Mouse (Mus musculus) hindbrain, embryonic 16.5 days (tissue): ENCODE measurements around the gene Nckap5. TPM values are rescaled to one million over a fixed set of nuclear protein-coding genes. Genes with fewer than 3 reads are reported as not detected.

Source experiments
- ATAC-seq: fragments of 200-750 bp; cut with Nextera tagmentation; 2 replicates; pipeline ENCODE4 v1.8.0; 2017; ENCODE audit warnings: moderate TSS enrichment, moderate library complexity
- H3K27ac ChIP-seq: fragments of 300-500 bp; sonication (generic); 2 replicates; pipeline ENCODE4 v1.5.1; 2014; ENCODE audit warnings: low read depth, mild to moderate bottlenecking, control low read depth, low read length, moderate library complexity
- H3K27me3 ChIP-seq: fragments of 300-500 bp; sonication (generic); replicated peaks from 2 replicates; pipeline ENCODE4 v1.6.1; 2014; ENCODE audit warnings: low read length; ENCODE audit not compliant: control insufficient read depth, insufficient read depth
- H3K36me3 ChIP-seq: fragments of 300-500 bp; sonication (generic); 2 replicates; pipeline ENCODE4 v1.6.1; 2014; ENCODE audit warnings: mild to moderate bottlenecking, low read length, moderate library complexity, mixed read lengths; ENCODE audit not compliant: control insufficient read depth, insufficient read depth
- H3K4me1 ChIP-seq: fragments of 300-500 bp; sonication (generic); 2 replicates; pipeline ENCODE4 v1.6.1; 2014; ENCODE audit warnings: low read depth, low read length; ENCODE audit not compliant: control insufficient read depth, insufficient read depth
- H3K4me2 ChIP-seq: fragments of 300-500 bp; sonication (generic); 2 replicates; pipeline ENCODE4 v1.6.1; 2014; ENCODE audit warnings: mild to moderate bottlenecking, low read length, control low read depth, moderate library complexity
- H3K4me3 ChIP-seq: fragments of 300-500 bp; sonication (generic); 2 replicates; pipeline ENCODE4 v1.5.1; 2014; ENCODE audit warnings: mild to moderate bottlenecking, low read length, control low read depth, moderate library complexity
- H3K9ac ChIP-seq: fragments of 300-500 bp; sonication (generic); 2 replicates; pipeline ENCODE4 v1.6.1; 2014; ENCODE audit warnings: low read depth, mild to moderate bottlenecking, control low read depth, low read length, moderate library complexity
- H3K9me3 ChIP-seq: fragments of 300-500 bp; sonication (generic); 2 replicates; pipeline ENCODE4 v1.6.1; 2014; ENCODE audit warnings: mild to moderate bottlenecking, low read length, moderate library complexity; ENCODE audit not compliant: control insufficient read depth
- WGBS: fragments of 180-500 bp; shearing (Covaris S2); extraction: QIAGEN DNeasy Blood & Tissue Kit; methylation state at CpG from one replicate; pipeline ENCODE4 v1.1.7; 2014; 5-methylcytosine and 5-hydroxymethylcytosine counted together
- polyA plus RNA-seq: library from polyadenylated mRNA; unstranded; fragments of >200 nt; fragmentation: Nextera tagmentation; extraction: Ambion mirVana; gene quantifications from 2 replicates; pipeline ENCODE4 v1.2.1, GENCODE M21; 2015

Gene Nckap5
- polyA plus RNA-seq, 1 experiment from 2014 or later, result 13.9 TPM

DNA sequence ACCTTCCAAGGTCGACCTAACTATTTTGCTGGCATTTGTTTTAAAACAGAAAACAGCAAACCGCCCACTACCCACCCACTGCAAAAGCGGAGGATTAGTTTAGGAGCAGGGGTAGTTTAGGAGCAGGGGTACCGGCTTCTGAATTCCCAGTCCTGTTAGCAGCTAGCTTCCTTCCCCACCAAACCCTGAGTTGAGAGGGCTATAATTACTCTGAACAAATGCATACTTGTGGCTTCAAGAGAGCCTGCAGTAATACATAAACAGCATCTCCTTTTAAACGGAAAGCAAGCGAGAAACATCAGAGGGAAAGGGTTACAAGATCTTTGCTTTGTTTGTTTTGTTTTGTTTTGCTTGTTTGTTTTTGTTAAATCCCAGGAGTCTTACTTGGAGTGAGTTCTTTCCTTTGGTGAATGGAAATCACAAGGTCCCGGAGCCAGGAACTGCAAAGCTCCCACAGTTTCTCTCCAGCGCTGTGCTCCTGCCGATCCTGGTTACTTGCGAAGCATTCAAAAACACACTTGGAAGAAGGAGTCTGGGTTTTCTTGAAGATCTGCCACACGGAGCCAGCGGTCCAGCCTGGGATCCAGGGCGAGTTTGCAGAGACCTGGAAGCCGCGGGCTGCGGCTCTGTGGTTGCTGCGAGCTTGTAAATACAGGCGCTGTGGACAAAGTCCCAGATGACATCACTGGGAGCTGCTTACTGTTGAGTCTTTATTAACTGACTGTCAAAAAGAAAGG, 92.9 kb downstream of the Nckap5 start:
- peak overlapping the region; percentile 62; the same call in 1 of the 2 replicates for H3K27ac ChIP-seq
- peak overlapping the region; percentile 78 for H3K4me2 ChIP-seq
- 3% methylated on average over 18 of the region's 18 CpGs for WGBS
- H3K4me3 ChIP-seq, result peak overlapping the region; percentile 42
- no peaks in the 10 kb centered on the region for H3K36me3 ChIP-seq
- H3K9me3 ChIP-seq, result no peaks in the 10 kb centered on the region
- H3K4me1 ChIP-seq, result peaks cover 7% of the 10 kb centered on the region
- H3K9ac ChIP-seq, result peak overlapping the region; percentile 62
- no peaks in the 10 kb centered on the region for H3K27me3 ChIP-seq
- peak; percentile 81 for ATAC-seq

DNA sequence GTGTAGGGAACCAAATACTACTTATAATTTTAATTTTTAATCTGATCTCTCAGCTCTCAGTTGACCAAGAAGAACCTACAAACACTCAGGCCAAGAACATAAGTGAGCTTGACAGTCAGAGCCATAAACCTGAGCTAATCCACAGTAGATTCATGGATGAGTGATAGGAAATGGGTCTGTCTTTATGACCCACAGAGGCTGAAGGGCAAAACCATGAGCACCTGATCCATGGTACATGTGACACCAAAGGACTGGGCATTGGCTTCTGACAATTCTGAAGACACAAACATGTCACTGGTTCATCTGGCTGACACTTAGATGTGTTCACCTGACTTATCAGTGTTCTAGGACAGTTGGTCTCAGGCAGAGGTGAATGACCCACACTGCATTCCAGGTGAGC, 98.9 kb downstream of the Nckap5 start:
- peaks cover 3% of the 10 kb centered on the region for H3K4me1 ChIP-seq
- no peak overlapping the region for H3K4me2 ChIP-seq
- no peak overlapping the region for H3K27ac ChIP-seq
- H3K4me3 ChIP-seq, result no peak overlapping the region
- ATAC-seq, result no peak
- no peaks in the 10 kb centered on the region for H3K9me3 ChIP-seq
- no peaks in the 10 kb centered on the region for H3K36me3 ChIP-seq
- no peak overlapping the region for H3K9ac ChIP-seq
- no peaks in the 10 kb centered on the region for H3K27me3 ChIP-seq

DNA sequence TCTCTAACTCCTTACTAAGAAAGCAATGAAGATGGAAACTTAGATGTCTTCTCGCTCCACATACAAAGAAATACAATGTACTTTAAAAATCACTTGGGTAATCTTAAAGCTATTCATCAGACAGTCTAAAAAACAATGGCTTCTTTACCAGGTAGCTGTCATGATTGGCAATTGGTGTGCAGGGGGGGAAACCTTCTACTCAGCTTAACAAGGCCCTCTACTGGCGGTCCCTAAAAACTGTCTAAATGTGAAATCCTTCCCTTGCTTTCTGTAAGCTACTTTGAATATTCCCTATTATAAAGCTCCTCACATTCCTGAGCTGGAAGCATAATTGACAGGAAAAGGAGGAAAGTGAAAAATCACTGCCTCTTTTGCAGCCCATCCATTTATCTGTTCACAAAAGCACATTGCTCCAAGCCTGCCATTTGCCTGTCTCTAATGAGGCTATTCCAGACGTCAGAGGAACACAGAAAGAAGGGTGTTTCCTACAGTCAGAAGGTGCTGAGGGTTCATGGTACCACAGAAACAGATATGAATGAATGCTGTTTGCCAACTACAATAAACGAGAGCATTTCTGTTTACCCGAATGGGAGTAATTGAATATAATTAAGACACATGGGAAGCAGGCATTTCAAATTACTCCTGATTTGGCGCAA, 104.1 kb downstream of the Nckap5 start:
- Histone ChIP-seq H3K4me2 (no peak overlapping the region), H3K4me1 (peaks cover 4% of the 10 kb centered on the region), H3K27me3 (no peaks in the 10 kb centered on the region), H3K4me3 (no peak overlapping the region), H3K9me3 (no peaks in the 10 kb centered on the region), H3K27ac (0 out of 2 replicates have a peak overlapping the region, but pooled peaks have one; percentile 18), H3K9ac (no peak overlapping the region), H3K36me3 (no peaks in the 10 kb centered on the region)
- ATAC-seq, result peak; percentile 65; the same call in 1 of the 2 replicates
- 30% methylated on average over 6 of the region's 6 CpGs for WGBS

DNA sequence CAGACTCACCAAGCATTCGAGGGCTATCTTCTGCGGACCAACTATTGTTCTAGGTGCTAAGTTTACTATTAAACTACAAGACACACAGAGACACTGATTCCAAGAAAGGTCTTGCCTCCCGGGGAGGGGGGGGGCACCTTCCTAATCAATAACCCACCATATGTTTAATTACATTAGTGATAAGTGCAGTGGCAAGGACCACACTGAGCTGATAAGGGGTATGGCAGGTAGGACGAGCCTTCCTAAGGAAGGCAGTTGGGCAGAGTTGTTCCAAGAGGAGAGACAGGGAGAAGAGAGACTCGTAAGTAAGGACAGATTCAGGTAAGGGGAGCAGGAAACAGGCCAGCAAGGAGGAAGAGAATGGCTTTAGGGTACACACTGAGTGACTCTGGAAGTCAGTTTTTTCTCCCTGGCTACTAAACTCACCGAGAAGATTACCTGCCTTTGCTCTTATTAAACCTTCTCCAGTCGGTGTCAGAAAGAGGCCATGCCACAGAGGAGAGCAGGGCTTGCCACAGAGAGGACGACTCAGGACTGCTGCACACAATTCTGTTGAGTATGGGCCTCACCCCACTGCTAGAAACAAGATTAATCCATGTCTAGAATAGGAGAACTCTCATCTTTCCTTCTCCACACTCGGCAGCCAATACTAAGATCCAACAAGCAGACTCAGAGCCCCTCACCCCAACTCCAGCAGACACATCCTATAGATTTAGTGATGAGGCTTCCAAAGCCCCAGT, 104.8 kb downstream of the Nckap5 start:
- 67% methylated on average over 9 of the region's 9 CpGs for WGBS
- no peaks in the 10 kb centered on the region for H3K36me3 ChIP-seq
- H3K4me3 ChIP-seq, result no peak overlapping the region
- H3K9ac ChIP-seq, result no peak overlapping the region
- H3K27ac ChIP-seq, result no peak overlapping the region
- no peak overlapping the region for H3K4me2 ChIP-seq
- H3K9me3 ChIP-seq, result no peaks in the 10 kb centered on the region; the same call in 1 of the 2 replicates
- 0 out of 2 replicates have a peak, but pooled peaks have one; percentile 24 for ATAC-seq
- no peaks in the 10 kb centered on the region for H3K27me3 ChIP-seq
- H3K4me1 ChIP-seq, result peaks cover 4% of the 10 kb centered on the region

DNA sequence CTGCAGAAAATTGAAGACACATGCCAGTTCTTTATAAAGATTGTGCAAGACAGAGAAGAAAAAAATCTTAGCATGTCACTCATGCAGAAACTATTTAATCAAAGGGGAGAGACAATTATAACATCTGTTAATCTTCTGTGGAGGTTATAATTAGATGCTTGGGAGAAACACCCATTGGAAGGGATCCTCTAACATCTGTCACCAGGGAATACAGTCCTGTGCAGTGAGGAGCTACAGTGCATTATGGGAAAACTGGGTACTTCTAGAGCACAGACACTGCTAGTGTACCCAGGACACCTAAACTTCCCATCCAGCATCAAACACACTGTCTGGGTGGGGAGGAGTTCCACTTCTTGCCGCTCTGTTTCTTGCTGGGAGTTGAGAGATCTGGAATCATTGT, 108.7 kb downstream of the Nckap5 start:
- Histone ChIP-seq H3K9ac (no peak overlapping the region), H3K4me2 (no peak overlapping the region), H3K9me3 (no peaks in the 10 kb centered on the region; the same call in 1 of the 2 replicates), H3K27me3 (no peaks in the 10 kb centered on the region), H3K36me3 (no peaks in the 10 kb centered on the region), H3K4me3 (no peak overlapping the region), H3K4me1 (peaks cover 4% of the 10 kb centered on the region), H3K27ac (no peak overlapping the region)
- no peak for ATAC-seq
- WGBS, result 75% methylated on average over 1 of the region's 1 CpGs

DNA sequence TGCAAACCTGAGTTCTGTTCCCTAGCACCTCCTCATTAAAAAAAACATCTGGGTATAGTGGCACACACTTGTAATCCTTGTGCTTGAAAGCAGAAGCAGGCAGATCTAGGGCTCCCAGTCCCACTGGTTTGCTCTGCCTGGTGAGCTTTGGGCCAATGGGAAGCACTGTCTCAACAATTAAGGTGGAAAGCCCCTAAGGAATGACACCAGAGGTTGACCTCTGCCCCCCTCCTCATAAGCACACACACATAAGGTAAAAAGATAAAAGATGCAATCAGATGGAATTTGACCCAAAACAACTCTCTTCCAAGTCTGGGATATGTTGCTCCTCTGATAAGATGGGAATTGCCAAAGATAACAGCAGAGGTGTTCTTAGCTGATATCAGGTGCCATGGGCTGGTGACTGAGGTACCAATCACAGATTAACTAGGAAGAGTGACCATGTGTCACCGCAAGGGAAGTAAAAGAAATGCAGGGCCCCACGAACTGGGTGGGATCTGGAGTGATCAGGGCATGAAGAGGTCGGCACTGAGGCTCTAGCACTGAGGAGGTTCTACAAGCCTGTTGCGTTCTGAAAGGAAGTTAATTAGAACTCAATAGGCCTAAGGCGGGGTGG, 110.8 kb downstream of the Nckap5 start:
- Histone ChIP-seq H3K36me3 (no peaks in the 10 kb centered on the region), H3K4me3 (no peak overlapping the region), H3K27me3 (no peaks in the 10 kb centered on the region), H3K4me1 (no peaks in the 10 kb centered on the region), H3K4me2 (no peak overlapping the region), H3K9me3 (no peaks in the 10 kb centered on the region; the same call in 1 of the 2 replicates), H3K27ac (no peak overlapping the region), H3K9ac (no peak overlapping the region)
- WGBS, result 73% methylated on average over 5 of the region's 5 CpGs
- no peak for ATAC-seq

DNA sequence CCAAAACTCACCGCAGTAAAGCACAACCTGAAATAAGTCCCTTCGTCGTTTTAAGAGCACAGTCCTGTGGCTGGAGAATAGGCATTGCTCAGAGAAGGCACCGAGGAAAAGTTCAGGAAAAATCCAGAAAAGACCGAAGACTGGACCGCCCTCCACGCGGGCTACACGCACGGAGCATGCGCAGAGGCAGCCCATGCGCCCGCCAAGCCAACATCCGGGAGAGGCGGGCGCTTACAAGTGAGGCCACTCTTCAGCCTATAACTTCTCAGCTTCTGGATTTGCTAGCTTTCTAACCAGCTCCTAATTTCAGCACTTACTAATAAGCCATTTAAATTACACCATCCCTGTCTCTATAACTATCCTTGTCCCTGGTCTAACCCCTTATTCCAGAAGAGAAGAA, 124.0 kb downstream of the Nckap5 start:
- WGBS, result 97% methylated on average over 16 of the region's 16 CpGs
- no peaks in the 10 kb centered on the region for H3K27me3 ChIP-seq
- H3K4me2 ChIP-seq, result no peak overlapping the region
- no peaks in the 10 kb centered on the region for H3K9me3 ChIP-seq
- no peaks in the 10 kb centered on the region for H3K4me1 ChIP-seq
- no peaks in the 10 kb centered on the region for H3K36me3 ChIP-seq
- H3K27ac ChIP-seq, result no peak overlapping the region
- no peak overlapping the region for H3K9ac ChIP-seq
- no peak overlapping the region for H3K4me3 ChIP-seq
- no peak for ATAC-seq

DNA sequence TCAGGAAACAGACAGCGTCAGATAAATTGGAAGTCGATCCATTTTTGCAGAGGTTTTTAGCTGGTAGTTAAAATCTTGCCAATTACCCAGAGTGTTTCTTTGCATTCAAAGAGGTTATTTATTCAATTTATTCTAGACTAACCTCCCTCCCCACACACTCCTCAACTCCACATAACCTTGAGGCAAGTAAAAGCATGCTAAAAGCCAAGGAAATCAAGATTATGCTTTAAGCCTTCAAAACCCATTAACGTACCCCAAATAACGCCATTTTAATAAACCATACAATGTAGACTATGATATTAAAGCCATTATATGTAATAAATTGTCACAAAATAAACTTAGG, 129.7 kb downstream of the Nckap5 start:
- no peaks in the 10 kb centered on the region for H3K9me3 ChIP-seq
- H3K9ac ChIP-seq, result no peak overlapping the region; the same call in 1 of the 2 replicates
- no peak overlapping the region for H3K4me2 ChIP-seq
- no peaks in the 10 kb centered on the region for H3K36me3 ChIP-seq
- H3K4me3 ChIP-seq, result no peak overlapping the region
- peaks cover 4% of the 10 kb centered on the region; the same call in 1 of the 2 replicates for H3K4me1 ChIP-seq
- WGBS, result 54% methylated on average over 4 of the region's 4 CpGs
- ATAC-seq, result peak; percentile 31; the same call in 1 of the 2 replicates
- H3K27me3 ChIP-seq, result no peaks in the 10 kb centered on the region
- peak overlapping the region; percentile 60 for H3K27ac ChIP-seq
